Mouse (Mus musculus) CH12.LX (cell line): ENCODE measurements at regions not wholly inside any gene's neighbourhood (a gene's known extent, or its start where the extent isn't known, plus 50 kb on each side); places are given as distances from the start of the nearest gene placed in this dataset.

Experiments used
- DNase-seq: peaks from one replicate; pipeline ENCODE4 v3.0.0-alpha.2; 2013; ENCODE audit errors: extremely low read depth
- H3K27ac ChIP-seq: 2 replicates; pipeline ENCODE4 v1.5.1; 2012; ENCODE audit warnings: low read depth, mild to moderate bottlenecking, control low read depth, moderate library complexity; ENCODE audit not compliant: insufficient read depth
- H3K27me3 ChIP-seq: replicated peaks from 2 replicates; pipeline ENCODE3; 2012; ENCODE audit warnings: inconsistent platforms
- H3K36me3 ChIP-seq, 2 experiments: replicated peaks in 1 of 2; 2 replicates each; pipeline versions ENCODE3 to v1.6.1; 2012; ENCODE audit warnings: inconsistent platforms in 1 of 2, low read length in 1 of 2, mild to moderate bottlenecking in 1 of 2, mixed read lengths in 1 of 2, moderate library complexity in 1 of 2; ENCODE audit not compliant: control insufficient read depth in 1 of 2, insufficient read depth in 1 of 2
- H3K4me1 ChIP-seq, 2 experiments: 2 replicates each; pipeline ENCODE4 v1.6.1; 2012; ENCODE audit warnings: inconsistent platforms in 1 of 2, moderate library complexity in 1 of 2; ENCODE audit not compliant: insufficient read depth in 2 of 2, control insufficient read depth in 1 of 2
- H3K4me2 ChIP-seq: 2 replicates; pipeline ENCODE4 v1.6.1; 2012; ENCODE audit warnings: low read depth, mild to moderate bottlenecking, control low read depth; ENCODE audit not compliant: poor library complexity, insufficient read depth, severe bottlenecking
- H3K4me3 ChIP-seq, 3 experiments: fragments of 150-350 bp in 1 of 3; sonication (generic) in 1 of 3; replicated peaks in 1 of 3; 2 replicates each; pipeline versions ENCODE3 to v1.5.1; 2011 to 2012; ENCODE audit warnings: low read depth in 2 of 3, low read length in 2 of 3, mild to moderate bottlenecking in 2 of 3, moderate library complexity in 2 of 3, control low read depth in 1 of 3, improper control_type of control experiment in 1 of 3, inconsistent platforms in 1 of 3, mixed read lengths in 1 of 3; ENCODE audit not compliant: poor library complexity in 1 of 3
- H3K79me2 ChIP-seq: replicated peaks from 2 replicates; pipeline ENCODE4 v1.6.1; 2012; ENCODE audit warnings: mild to moderate bottlenecking, moderate library complexity; ENCODE audit not compliant: control insufficient read depth, poor library complexity, insufficient read depth, severe bottlenecking; ENCODE audit errors: extremely low read depth
- H3K9ac ChIP-seq: 2 replicates; pipeline ENCODE4 v1.6.1; 2012; ENCODE audit warnings: low read depth, mild to moderate bottlenecking, control low read depth, moderate library complexity; ENCODE audit not compliant: insufficient read depth
- H3K9me3 ChIP-seq: replicated peaks from 2 replicates; pipeline ENCODE3; 2012; ENCODE audit warnings: low read length, inconsistent platforms, mixed read lengths
- BHLHE40 ChIP-seq: IDR thresholded peaks from 2 replicates; pipeline ENCODE4 v1.6.1; 2011; ENCODE audit warnings: mild to moderate bottlenecking, low read depth, low read length, improper control_type of control experiment
- CHD1 ChIP-seq: IDR thresholded peaks from 2 replicates; pipeline ENCODE4 v1.6.1; 2012; ENCODE audit warnings: low read depth, low read length, improper control_type of control experiment, inconsistent platforms
- CTCF ChIP-seq, 2 experiments: IDR thresholded peaks in 1 of 2; conservative IDR thresholded peaks in 1 of 2; 2 replicates each; pipeline ENCODE4 v1.5.1; 2011 to 2012; ENCODE audit warnings: low read depth in 2 of 2, low read length in 2 of 2, improper control_type of control experiment in 1 of 2, inconsistent platforms in 1 of 2, mild to moderate bottlenecking in 1 of 2, moderate library complexity in 1 of 2
- E2F4 ChIP-seq: IDR thresholded peaks from 2 replicates; pipeline ENCODE4 v1.6.1; 2011; ENCODE audit warnings: low read depth, low read length, improper control_type of control experiment; ENCODE audit not compliant: insufficient replicate concordance
- ELF1 ChIP-seq: IDR thresholded peaks from 2 replicates; pipeline ENCODE4 v1.6.1; 2014; ENCODE audit warnings: low read depth, mild to moderate bottlenecking, inconsistent platforms, low read length, improper control_type of control experiment
- EP300 ChIP-seq: IDR thresholded peaks from 2 replicates; pipeline ENCODE4 v1.6.1; 2011; ENCODE audit warnings: low read length, improper control_type of control experiment
- ETS1 ChIP-seq: conservative IDR thresholded peaks from 2 replicates; pipeline ENCODE4 v1.6.1; 2012; ENCODE audit warnings: low read depth, mild to moderate bottlenecking, inconsistent platforms, low read length, improper control_type of control experiment, moderate library complexity
- GABPA ChIP-seq: IDR thresholded peaks from 2 replicates; pipeline ENCODE4 v1.6.1; 2012; ENCODE audit warnings: low read depth, low read length, improper control_type of control experiment, inconsistent platforms; ENCODE audit not compliant: insufficient replicate concordance
- HCFC1 ChIP-seq: IDR thresholded peaks from 2 replicates; pipeline ENCODE4 v1.6.1; 2012; ENCODE audit warnings: low read depth, mild to moderate bottlenecking, inconsistent platforms, low read length, improper control_type of control experiment
- IRF4 ChIP-seq: IDR thresholded peaks from 2 replicates; pipeline ENCODE4 v1.6.1; 2014; ENCODE audit warnings: low read depth, mild to moderate bottlenecking, inconsistent platforms, low read length, improper control_type of control experiment
- JUND ChIP-seq: conservative IDR thresholded peaks from 2 replicates; pipeline ENCODE4 v1.6.1; 2011; ENCODE audit warnings: low read depth, low read length, improper control_type of control experiment
- KAT2A ChIP-seq: IDR thresholded peaks from 2 replicates; pipeline ENCODE4 v1.6.1; 2012; ENCODE audit warnings: low read length, improper control_type of control experiment, inconsistent platforms; ENCODE audit not compliant: insufficient replicate concordance
- MAFK ChIP-seq: IDR thresholded peaks from 2 replicates; pipeline ENCODE4 v1.6.1; 2011; ENCODE audit warnings: low read length, improper control_type of control experiment; ENCODE audit not compliant: insufficient replicate concordance
- MAX ChIP-seq: IDR thresholded peaks from 2 replicates; pipeline ENCODE4 v1.6.1; 2011; ENCODE audit warnings: low read length, improper control_type of control experiment
- MAZ ChIP-seq: IDR thresholded peaks from 2 replicates; pipeline ENCODE4 v1.6.1; 2012; ENCODE audit warnings: low read depth, mild to moderate bottlenecking, inconsistent platforms, low read length, improper control_type of control experiment, moderate library complexity
- MEF2A ChIP-seq: IDR thresholded peaks from 2 replicates; pipeline ENCODE4 v1.6.1; 2014; ENCODE audit warnings: low read depth, mild to moderate bottlenecking, inconsistent platforms, low read length, improper control_type of control experiment, borderline replicate concordance
- NRF1 ChIP-seq: IDR thresholded peaks from 2 replicates; pipeline ENCODE4 v1.6.1; 2014; ENCODE audit warnings: low read depth, mild to moderate bottlenecking, inconsistent platforms, low read length, improper control_type of control experiment, moderate library complexity
- PAX5 ChIP-seq: IDR thresholded peaks from 2 replicates; pipeline ENCODE4 v1.6.1; 2012; ENCODE audit warnings: low read length, inconsistent platforms, mixed read lengths
- POLR2A ChIP-seq: IDR thresholded peaks from 2 replicates; pipeline ENCODE4 v1.6.1; 2011; ENCODE audit warnings: low read depth, mild to moderate bottlenecking, improper control_type of control experiment, low read length
- POLR2AphosphoS2 ChIP-seq: IDR thresholded peaks from 2 replicates; pipeline ENCODE4 v1.6.1; 2011; ENCODE audit warnings: low read depth, low read length, improper control_type of control experiment
- RAD21 ChIP-seq: IDR thresholded peaks from 2 replicates; pipeline ENCODE4 v1.6.1; 2011; ENCODE audit warnings: low read depth, mild to moderate bottlenecking, low read length, improper control_type of control experiment, moderate library complexity
- SIN3A ChIP-seq: IDR thresholded peaks from 2 replicates; pipeline ENCODE4 v1.6.1; 2012; ENCODE audit warnings: low read length, improper control_type of control experiment, inconsistent platforms
- SMC3 ChIP-seq: IDR thresholded peaks from 2 replicates; pipeline ENCODE4 v1.6.1; 2011; ENCODE audit warnings: low read depth, low read length, improper control_type of control experiment
- TBP ChIP-seq: conservative IDR thresholded peaks from 2 replicates; pipeline ENCODE4 v1.6.1; 2011; ENCODE audit warnings: low read depth, low read length, improper control_type of control experiment
- TCF12 ChIP-seq: IDR thresholded peaks from 2 replicates; pipeline ENCODE4 v1.6.1; 2014; ENCODE audit warnings: low read depth, mild to moderate bottlenecking, inconsistent platforms, low read length, improper control_type of control experiment
- UBTF ChIP-seq: IDR thresholded peaks from 2 replicates; pipeline ENCODE4 v1.6.1; 2012; ENCODE audit warnings: low read depth, mild to moderate bottlenecking, inconsistent platforms, low read length, improper control_type of control experiment, moderate library complexity
- USF2 ChIP-seq: conservative IDR thresholded peaks from 2 replicates; pipeline ENCODE4 v1.6.1; 2011; ENCODE audit warnings: low read depth, low read length, improper control_type of control experiment
- ZKSCAN1 ChIP-seq: IDR thresholded peaks from 2 replicates; pipeline ENCODE4 v1.6.1; 2012; ENCODE audit warnings: low read depth, inconsistent platforms, low read length, improper control_type of control experiment, borderline replicate concordance
- ZMIZ1 ChIP-seq: IDR thresholded peaks from 2 replicates; pipeline ENCODE4 v1.6.1; 2012; ENCODE audit warnings: low read depth, mild to moderate bottlenecking, inconsistent platforms, low read length, improper control_type of control experiment
- dilution Hi-C: fragments of 300-500 bp; cut with MboI; formaldehyde crosslinking; loops from 2 replicates; pipeline ENCODE4 v1.14.3; 2020; ENCODE audit warnings: low sequenced_read_pairs; ENCODE audit not compliant: extremely low pct_unique_long_range_greater_than_20kb, extremely low pct_ligation_motif_present
- in situ Hi-C: fragments of 300-500 bp; cut with MboI; formaldehyde crosslinking; loops from 3 replicates; pipeline ENCODE4 v1.14.3; 2019; ENCODE audit warnings: low sequenced_read_pairs, low pct_ligation_motif_present, low pct_unique_long_range_greater_than_20kb, mixed read lengths

GRCm38 (mm10) chr11:31551614-31552271 is 119.9 kb downstream of the Bod1 start:
- peaks cover 3 to 4% of the 10 kb centered on the region in 2 experiments; a peak in 2 of 4 replicates for H3K4me1 ChIP-seq
- no peak overlapping the region for H3K9ac ChIP-seq
- no peaks in the 10 kb centered on the region for H3K9me3 ChIP-seq
- H3K27ac ChIP-seq: no peak overlapping the region
- no peak for DNase-seq
- H3K79me2 ChIP-seq: no peaks in the 10 kb centered on the region
- TF ChIP-seq NRF1: no peak
- no peak for TF ChIP-seq BHLHE40
- no peak for TF ChIP-seq POLR2AphosphoS2
- no peak for TF ChIP-seq SMC3
- TF ChIP-seq MEF2A: no peak
- TF ChIP-seq GABPA: no peak
- TF ChIP-seq CTCF (conservative IDR thresholded peaks at IDR 0.05 in 1 of 2, IDR thresholded peaks at IDR 0.05 in 1 of 2; ENCODE audit: low read depth in 2 of 2, low read length in 2 of 2): no peak
- TF ChIP-seq CHD1: no peak
- no peak for TF ChIP-seq E2F4
- no peak for TF ChIP-seq POLR2A
- TF ChIP-seq IRF4: no peak
- no peak for TF ChIP-seq PAX5
- no peak for TF ChIP-seq TCF12
- TF ChIP-seq HCFC1: no peak
- TF ChIP-seq MAZ: no peak
- no peak for TF ChIP-seq MAFK
- TF ChIP-seq ELF1: no peak
- no peak for TF ChIP-seq ZKSCAN1
- no peak for TF ChIP-seq USF2
- TF ChIP-seq TBP: no peak
- TF ChIP-seq, all 38 proteins: peak for 0
- dilution Hi-C loops: no loop called here
- H3K4me2 ChIP-seq: no peak overlapping the region
- H3K27me3 ChIP-seq: no peaks in the 10 kb centered on the region
- in situ Hi-C loops: no loop called here
- no peaks in the 10 kb centered on the region for H3K36me3 ChIP-seq
- H3K4me3 ChIP-seq: no peak overlapping the region

- H3K4me2 ChIP-seq: no peak overlapping the region
- no peaks in the 10 kb centered on the region for H3K79me2 ChIP-seq
- no peak overlapping the region for H3K9ac ChIP-seq
- H3K4me3 ChIP-seq: no peak overlapping the region
- no peak for DNase-seq
- TF ChIP-seq MAFK (no peak), SMC3 (no peak), IRF4 (no peak), POLR2A (no peak), ETS1 (no peak), NRF1 (no peak), EP300 (no peak), ZMIZ1 (no peak), JUND (no peak), UBTF (no peak), ZKSCAN1 (no peak), SIN3A (no peak), MAX (no peak), RAD21 (no peak), KAT2A (no peak)
- dilution Hi-C loops (no loop called here), in situ Hi-C loops (no loop called here)
- H3K9me3 ChIP-seq: no peaks in the 10 kb centered on the region
- H3K27me3 ChIP-seq: no peaks in the 10 kb centered on the region
- no peak overlapping the region for H3K27ac ChIP-seq
- H3K4me1 ChIP-seq: peaks cover 3 to 4% of the 10 kb centered on the region in 2 experiments; a peak in 2 of 4 replicates
- H3K36me3 ChIP-seq: no peaks in the 10 kb centered on the region
These were observed 120.7 kb downstream of the Bod1 start for GRCm38 (mm10) chr11:31550747-31551613.
